Mouse (Mus musculus): ENCODE results near the gene Apba2. TPM values are rescaled to one million over a fixed set of nuclear protein-coding genes. Genes with fewer than 3 reads are reported as not detected.

Apba2 gene
- polyA plus RNA-seq, 2 experiments from 2014 or later, result not detected

DNA sequence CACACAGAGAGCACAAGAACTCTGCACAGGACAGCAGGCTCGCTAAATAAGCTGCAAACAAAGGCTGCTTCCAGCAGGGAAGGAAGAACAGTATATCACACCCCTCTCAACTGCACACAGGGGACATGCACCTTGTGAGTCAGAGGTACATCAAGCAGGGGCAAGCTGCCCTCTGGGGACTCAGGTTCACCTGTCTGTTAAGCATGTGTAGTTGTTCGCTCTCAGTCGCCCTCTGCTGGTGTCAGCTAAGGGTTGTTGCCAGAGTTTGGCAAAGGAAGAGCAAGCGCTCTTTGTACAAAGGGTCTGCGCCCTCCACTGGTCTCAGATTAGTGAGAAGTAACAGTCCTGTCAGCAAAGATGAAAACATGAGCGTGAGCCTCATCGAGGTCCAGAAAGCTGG, 228.3 kb downstream of the Apba2 start:
- no peak for ATAC-seq

- no peak for ATAC-seq
These were observed 237.6 kb downstream of the Apba2 start for GRCm38 (mm10) chr7:64739131-64739530.

- no peak for ATAC-seq
These were observed 240.1 kb downstream of the Apba2 start for GRCm38 (mm10) chr7:64741333-64742307.

DNA sequence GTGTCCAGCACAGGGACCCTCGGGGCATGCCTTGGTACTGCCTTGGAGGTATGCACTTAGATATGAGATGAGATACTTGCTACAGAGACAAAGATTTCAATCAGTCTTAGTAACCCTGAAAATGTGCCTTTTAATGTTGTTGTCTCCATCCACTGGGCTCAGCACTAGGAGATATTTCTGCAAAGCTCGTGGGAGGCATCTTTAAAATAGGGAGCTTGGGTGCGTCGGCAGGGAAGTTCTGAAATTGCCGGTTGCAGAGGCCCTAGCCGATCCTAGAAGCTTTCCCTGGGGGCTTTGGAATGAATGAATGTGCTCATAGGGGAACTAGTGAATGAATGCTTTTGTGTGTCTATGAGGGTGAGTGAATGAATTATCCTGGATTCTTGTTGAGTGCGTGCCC, 242.1 kb downstream of the Apba2 start:
- no peak for ATAC-seq

GRCm38 (mm10) chr7:64751465-64751864, 250.0 kb downstream of the Apba2 start:
- no peak for ATAC-seq

GRCm38 (mm10) chr7:64752133-64752532, 250.6 kb downstream of the Apba2 start:
- ATAC-seq, result no peak

GRCm38 (mm10) chr7:64753678-64754077, 252.2 kb downstream of the Apba2 start:
- no peak for ATAC-seq

- no peak for ATAC-seq
These were observed 252.7 kb downstream of the Apba2 start for GRCm38 (mm10) chr7:64754161-64754560.

- ATAC-seq, result no peak
These were observed 253.6 kb downstream of the Apba2 start for GRCm38 (mm10) chr7:64755141-64755540.

GRCm38 (mm10) chr7:64765595-64765994, 264.1 kb downstream of the Apba2 start:
- no peak for ATAC-seq

GRCm38 (mm10) chr7:64769768-64770167, 268.3 kb downstream of the Apba2 start:
- ATAC-seq, result no peak

GRCm38 (mm10) chr7:64770779-64771390, 269.4 kb downstream of the Apba2 start:
- ATAC-seq, result no peak

- ATAC-seq, result no peak
These were observed 272.0 kb downstream of the Apba2 start for GRCm38 (mm10) chr7:64773465-64773864.

DNA sequence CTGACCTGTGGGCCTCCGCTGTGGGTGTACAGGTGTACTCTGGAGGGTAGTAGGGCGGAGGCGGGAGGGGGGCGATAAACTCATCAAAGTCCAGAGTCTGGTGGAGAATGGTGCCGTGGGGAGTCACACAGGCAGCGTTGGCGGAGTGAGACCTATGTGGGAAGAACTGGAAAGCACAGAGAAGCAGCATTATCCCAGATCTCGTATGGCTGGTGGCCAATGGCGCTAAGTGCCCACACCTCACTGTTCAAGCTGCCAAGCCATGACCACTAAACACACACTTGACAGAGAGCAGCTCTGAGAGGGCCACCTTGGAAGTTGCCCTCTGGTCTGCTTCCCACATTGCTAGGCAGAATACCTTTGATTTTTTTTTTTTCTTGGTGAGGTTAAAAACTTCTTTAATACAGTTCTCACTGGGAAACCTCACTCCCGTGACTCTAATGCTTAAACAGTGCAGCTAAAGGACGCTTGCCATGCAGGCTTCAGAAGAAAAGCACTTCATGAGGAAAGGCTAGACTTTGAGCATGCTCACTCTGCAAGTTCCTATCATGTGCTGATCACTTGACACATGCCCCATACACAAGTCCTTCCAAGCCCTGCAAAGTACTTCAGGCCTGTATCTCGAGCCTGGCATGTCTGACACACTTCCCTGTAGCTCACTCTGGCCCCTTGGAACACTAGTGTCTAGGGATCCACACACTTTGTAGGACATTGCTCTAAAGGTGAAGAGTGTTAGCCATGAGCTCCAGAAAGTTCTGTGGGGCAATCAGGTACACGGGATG, 275.4 kb downstream of the Apba2 start:
- no peak for ATAC-seq

- ATAC-seq, result no peak
These were observed 278.0 kb downstream of the Apba2 start for GRCm38 (mm10) chr7:64779501-64779900.

GRCm38 (mm10) chr7:64785040-64785439, 283.5 kb downstream of the Apba2 start:
- ATAC-seq, result no peak

- ATAC-seq, result no peak
These were observed 289.6 kb downstream of the Apba2 start for GRCm38 (mm10) chr7:64791145-64791544.

DNA sequence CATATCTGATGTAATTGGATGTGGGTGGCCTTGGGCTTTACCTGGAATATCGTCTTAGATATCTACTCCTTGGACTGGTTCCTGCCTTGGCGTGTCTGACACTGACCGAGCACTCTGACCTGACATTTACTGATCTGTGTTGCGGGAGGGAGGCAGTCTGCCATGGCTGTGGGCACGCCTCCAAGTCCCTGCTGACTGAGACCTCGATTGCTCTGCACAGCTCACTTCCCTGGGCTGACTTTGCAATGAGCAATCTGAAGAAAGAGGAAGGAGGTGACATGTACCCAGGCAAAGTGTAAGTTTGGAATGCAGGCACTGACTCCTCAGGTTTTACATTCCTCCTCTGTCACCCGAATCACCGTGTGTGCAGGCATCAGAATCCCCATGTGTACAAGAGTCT, 290.5 kb downstream of the Apba2 start:
- no peak for ATAC-seq

DNA sequence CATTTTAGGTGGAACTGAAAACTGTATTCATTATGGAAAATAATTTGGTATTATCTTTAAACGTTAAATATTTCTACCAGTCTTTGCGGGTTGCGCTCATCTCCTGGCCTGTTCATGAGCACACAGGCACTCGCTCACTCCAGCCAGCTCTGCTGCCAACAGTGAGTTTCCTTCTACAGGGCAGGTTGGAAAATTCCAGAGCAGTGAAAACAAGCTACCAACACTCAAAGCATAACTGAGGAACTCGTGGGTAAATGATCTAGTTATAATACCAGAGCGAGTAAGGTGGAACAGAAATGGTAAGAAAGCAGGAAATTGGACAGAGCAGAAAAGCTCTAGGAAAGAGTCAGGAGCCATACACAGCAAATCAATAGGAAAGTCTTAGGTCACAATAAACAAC, 294.0 kb downstream of the Apba2 start:
- ATAC-seq, result no peak

Data from activated CD4-positive, CD25-positive, alpha-beta regulatory T cell, adult 4 months (primary cell).